Mouse (Mus musculus) myocyte (in vitro differentiated cells): ENCODE measurements at regions not wholly inside any gene's neighbourhood (a gene's known extent, or its start where the extent isn't known, plus 50 kb on each side); places are given as distances from the start of the nearest gene placed in this dataset.

ENCODE experiments used
- H3K27me3 ChIP-seq: one replicate; pipeline ENCODE4 v1.6.1; 2011; ENCODE audit not compliant: control insufficient read depth, insufficient read depth, insufficient read length
- H3K36me3 ChIP-seq: one replicate; pipeline ENCODE4 v1.6.1; 2011; ENCODE audit not compliant: control insufficient read depth, insufficient read depth
- H3K4me2 ChIP-seq: one replicate; pipeline ENCODE4 v1.6.1; 2011; ENCODE audit warnings: low read depth, control low read depth
- H3K4me3 ChIP-seq: one replicate; pipeline ENCODE4 v1.5.1; 2011; ENCODE audit warnings: mild to moderate bottlenecking, control low read depth, moderate library complexity
- H3K79me2 ChIP-seq: one replicate; pipeline ENCODE4 v1.6.1; 2011; ENCODE audit not compliant: control insufficient read depth, insufficient read depth
- H3ac ChIP-seq: one replicate; pipeline ENCODE4 v1.6.1; 2011; ENCODE audit not compliant: control insufficient read depth, insufficient read length
- CEBPB ChIP-seq: IDR thresholded peaks from 2 replicates; pipeline ENCODE4 v1.6.1; 2011; ENCODE audit warnings: mild to moderate bottlenecking, moderate library complexity; ENCODE audit not compliant: poor library complexity, insufficient read depth, severe bottlenecking
- E2F4 ChIP-seq: IDR thresholded peaks from one replicate; pipeline ENCODE4 v1.6.1; 2011; ENCODE audit warnings: mild to moderate bottlenecking, control low read depth, moderate library complexity; ENCODE audit not compliant: insufficient read depth
- MAX ChIP-seq: IDR thresholded peaks from one replicate; pipeline ENCODE4 v1.6.1; 2011; ENCODE audit warnings: low read depth, mild to moderate bottlenecking, control low read depth
- MYOD1 ChIP-seq, 3 experiments: IDR thresholded peaks; one replicate each; pipeline ENCODE4 v1.6.1; 2011; ENCODE audit warnings: control low read depth in 2 of 3, low read depth in 2 of 3, mild to moderate bottlenecking in 2 of 3, moderate library complexity in 1 of 3; ENCODE audit not compliant: insufficient read length in 2 of 3, control insufficient read depth in 1 of 3
- MYOG ChIP-seq, 3 experiments: IDR thresholded peaks; one replicate each; pipeline ENCODE4 v1.6.1; 2011; ENCODE audit warnings: control low read depth in 2 of 3, low read depth in 2 of 3, mild to moderate bottlenecking in 2 of 3; ENCODE audit not compliant: insufficient read length in 2 of 3, control insufficient read depth in 1 of 3, insufficient read depth in 1 of 3
- POLR2A ChIP-seq: IDR thresholded peaks from one replicate; pipeline ENCODE4 v1.6.1; 2011; ENCODE audit warnings: low read depth, mild to moderate bottlenecking, control low read depth, moderate library complexity; ENCODE audit not compliant: insufficient read length
- POLR2AphosphoS2 ChIP-seq: IDR thresholded peaks from one replicate; pipeline ENCODE4 v1.6.1; 2011; ENCODE audit warnings: low read depth, control low read depth; ENCODE audit not compliant: insufficient read length
- REST ChIP-seq: IDR thresholded peaks from one replicate; pipeline ENCODE4 v1.6.1; 2011; ENCODE audit warnings: mild to moderate bottlenecking, control low read depth, moderate library complexity; ENCODE audit not compliant: insufficient read depth, insufficient read length
- SRF ChIP-seq: IDR thresholded peaks from one replicate; pipeline ENCODE4 v1.6.1; 2011; ENCODE audit warnings: low read depth; ENCODE audit not compliant: control insufficient read depth, insufficient read length
- TCF12 ChIP-seq: IDR thresholded peaks from one replicate; pipeline ENCODE4 v1.6.1; 2011; ENCODE audit warnings: mild to moderate bottlenecking, control low read depth; ENCODE audit not compliant: poor library complexity, insufficient read depth, severe bottlenecking
- TCF3 ChIP-seq: IDR thresholded peaks from one replicate; pipeline ENCODE4 v1.6.1; 2011; ENCODE audit warnings: low read depth, control low read depth; ENCODE audit not compliant: insufficient read length
- USF1 ChIP-seq: IDR thresholded peaks from one replicate; pipeline ENCODE4 v1.6.1; 2011; ENCODE audit warnings: low read depth, mild to moderate bottlenecking, control low read depth, moderate library complexity

GRCm38 (mm10) chr3:34232329-34233250 lies 151.5 kb upstream of the Dnajc19 start:
- Histone ChIP-seq H3K79me2 (no peaks in the 10 kb centered on the region), H3K4me3 (no peak overlapping the region), H3ac (no peak overlapping the region), H3K27me3 (no peaks in the 10 kb centered on the region), H3K4me2 (no peak overlapping the region), H3K36me3 (no peaks in the 10 kb centered on the region)
- TF ChIP-seq POLR2A (no peak), CEBPB (no peak), TCF12 (no peak), MYOD1 (IDR thresholded peaks at IDR 0.05; ENCODE audit: control insufficient read depth in 1 of 3, insufficient read length in 2 of 3, low read depth in 2 of 3) (no peak), E2F4 (no peak), REST (no peak), POLR2AphosphoS2 (no peak), TCF3 (no peak), MYOG (IDR thresholded peaks at IDR 0.05; ENCODE audit: control insufficient read depth in 1 of 3, insufficient read depth in 1 of 3, insufficient read length in 2 of 3, low read depth in 2 of 3) (no peak), USF1 (no peak), MAX (no peak)

- H3K4me2 ChIP-seq, result no peak overlapping the region
- H3K4me3 ChIP-seq, result no peak overlapping the region
- no peaks in the 10 kb centered on the region for H3K27me3 ChIP-seq
- H3K79me2 ChIP-seq, result no peaks in the 10 kb centered on the region
- no peak for TF ChIP-seq POLR2A
- TF ChIP-seq REST, result no peak
- no peak for TF ChIP-seq TCF12
- TF ChIP-seq POLR2AphosphoS2, result no peak
- TF ChIP-seq E2F4, result no peak
- no peak for TF ChIP-seq USF1
- no peak for TF ChIP-seq MYOD1 (IDR thresholded peaks at IDR 0.05; ENCODE audit: control insufficient read depth in 1 of 3, insufficient read length in 2 of 3, low read depth in 2 of 3)
- no peak for TF ChIP-seq CEBPB
- TF ChIP-seq MAX, result no peak
- no peak for TF ChIP-seq MYOG (IDR thresholded peaks at IDR 0.05; ENCODE audit: control insufficient read depth in 1 of 3, insufficient read depth in 1 of 3, insufficient read length in 2 of 3, low read depth in 2 of 3)
- TF ChIP-seq SRF, result no peak
- no peak for TF ChIP-seq TCF3
- no peak overlapping the region for H3ac ChIP-seq
- no peaks in the 10 kb centered on the region for H3K36me3 ChIP-seq
These were observed 150.6 kb upstream of the Dnajc19 start for GRCm38 (mm10) chr3:34231593-34232328.

GRCm38 (mm10) chr3:34222291-34222690 lies 141.2 kb upstream of the Dnajc19 start:
- Histone ChIP-seq H3K27me3 (no peaks in the 10 kb centered on the region), H3ac (no peak overlapping the region), H3K79me2 (no peaks in the 10 kb centered on the region)

GRCm38 (mm10) chr3:34219741-34220310 lies 138.7 kb upstream of the Dnajc19 start:
- Histone ChIP-seq H3K36me3 (no peaks in the 10 kb centered on the region), H3K4me3 (no peak overlapping the region), H3K4me2 (no peak overlapping the region), H3ac (no peak overlapping the region), H3K27me3 (no peaks in the 10 kb centered on the region), H3K79me2 (no peaks in the 10 kb centered on the region)
- no peak for TF ChIP-seq TCF12
- no peak for TF ChIP-seq MAX
- TF ChIP-seq CEBPB, result no peak
- TF ChIP-seq TCF3, result no peak
- no peak for TF ChIP-seq POLR2AphosphoS2

More at GRCm38 (mm10) chr3:34222291-34222690, 141.2 kb upstream of the Dnajc19 start:
- no peaks in the 10 kb centered on the region for H3K36me3 ChIP-seq
- H3K4me3 ChIP-seq, result no peak overlapping the region
- H3K4me2 ChIP-seq, result no peak overlapping the region
- no peak for TF ChIP-seq MYOG (IDR thresholded peaks at IDR 0.05; ENCODE audit: control insufficient read depth in 1 of 3, insufficient read depth in 1 of 3, insufficient read length in 2 of 3, low read depth in 2 of 3)
- TF ChIP-seq E2F4, result no peak
- no peak for TF ChIP-seq TCF3
- TF ChIP-seq REST, result no peak
- TF ChIP-seq POLR2A, result no peak
- TF ChIP-seq CEBPB, result no peak
- TF ChIP-seq USF1, result no peak
- no peak for TF ChIP-seq POLR2AphosphoS2
- no peak for TF ChIP-seq MAX
- TF ChIP-seq TCF12, result no peak
- no peak for TF ChIP-seq SRF
- TF ChIP-seq MYOD1 (IDR thresholded peaks at IDR 0.05; ENCODE audit: control insufficient read depth in 1 of 3, insufficient read length in 2 of 3, low read depth in 2 of 3), result no peak
